Mouse (Mus musculus): ENCODE results near the gene Polr2a.
"Not testable (repeated sequence)": the region's sequence is repeated elsewhere in the genome, so short reads cannot be mapped to it uniquely, and the experiment has no call there.

DNA sequence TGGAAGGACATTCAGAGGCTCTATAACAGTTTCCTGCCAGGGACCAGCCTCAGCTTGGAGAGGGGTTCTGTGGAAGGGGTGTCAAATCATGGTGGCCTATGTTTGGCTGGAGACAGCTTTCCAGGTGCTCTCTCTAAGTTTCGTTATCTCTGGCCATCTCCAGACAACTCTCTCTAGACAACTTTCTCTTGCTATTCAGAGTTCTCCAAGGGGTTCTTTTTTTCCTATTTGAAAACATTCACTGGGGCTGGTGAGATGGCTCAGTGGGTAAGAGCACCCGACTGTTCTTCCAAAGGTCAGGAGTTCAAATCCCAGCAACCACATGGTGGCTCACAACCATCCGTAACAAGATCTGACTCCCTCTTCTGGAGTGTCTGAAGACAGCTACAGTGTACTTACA, 55.1 kb downstream of the Polr2a start:
- TF ChIP-seq CTCF, EP300 (IDR thresholded peaks at IDR 0.05): not testable (repeated sequence)

Measured in lung, postnatal 0 days (tissue).